Mouse (Mus musculus) layer of hippocampus, adult 2 months (tissue): ENCODE data around the gene Gm21882. TPM values are rescaled to one million over a fixed set of nuclear protein-coding genes. Genes with fewer than 3 reads are reported as not detected.
"Not testable (repeated sequence)": the region's sequence is repeated elsewhere in the genome, so short reads cannot be mapped to it uniquely, and the experiment has no call there.

ENCODE experiments used
- DNase-seq, 2 experiments: peaks; one replicate each; pipeline ENCODE4 v3.0.0; 2022; ENCODE audit warnings: low spot score in 2 of 2
- H3K27ac ChIP-seq: fragments of 200-600 bp; 2 replicates; pipeline ENCODE4 v1.8.1; 2022
- H3K4me3 ChIP-seq: fragments of 200-600 bp; 2 replicates; pipeline ENCODE4 v1.8.1; 2022; ENCODE audit warnings: mild to moderate bottlenecking
- long read RNA-seq, 2 experiments: library from polyadenylated mRNA; stranded (forward); transcript quantifications; one replicate each; pipeline ENCODE4 v2.0.0; 2021; ENCODE audit warnings: borderline mapping rate in 2 of 2
- total RNA-seq, 2 experiments: library from RNA; stranded (reverse); gene quantifications; 2 replicates each; pipeline ENCODE4 v1.2.3; 2021

The Gm21882 gene
- total RNA-seq = not detected
- long read RNA-seq, experiment 1 = 0 reads
- long read RNA-seq, experiment 2 = 0 reads

DNA sequence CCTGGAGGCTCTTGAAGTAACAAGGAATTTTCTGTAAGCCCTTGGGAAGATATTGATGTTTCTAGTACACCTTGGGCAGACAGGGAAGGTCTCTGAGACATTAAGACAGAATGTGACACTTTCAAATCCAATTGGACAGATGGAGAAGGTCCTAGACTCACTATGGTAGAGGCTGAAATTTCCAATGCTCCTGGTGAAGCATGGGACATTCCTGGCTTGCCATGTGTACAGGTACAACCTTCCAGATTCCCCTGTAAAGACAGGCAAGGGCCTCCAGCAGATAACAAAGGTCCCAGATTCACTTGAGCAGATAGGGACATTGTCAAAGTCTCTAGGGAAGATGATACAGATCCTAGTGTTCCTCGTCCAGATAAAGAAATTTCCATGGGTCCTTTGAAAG lies at the start of gene Gm21882:
Gene Gm21882, minus strand, starts transcription at position 101 of the 400 bp plus-strand sequence.
- H3K27ac ChIP-seq, H3K4me3 ChIP-seq, DNase-seq: not testable (repeated sequence)

Other genes with a start within 250 kb of the Gm21882 start
- gene Gm21865, start 64.6 kb downstream of the Gm21882 start, total RNA-seq = not detected